Mouse (Mus musculus): ENCODE measurements around the gene Uxs1.

Uxs1 gene

DNA sequence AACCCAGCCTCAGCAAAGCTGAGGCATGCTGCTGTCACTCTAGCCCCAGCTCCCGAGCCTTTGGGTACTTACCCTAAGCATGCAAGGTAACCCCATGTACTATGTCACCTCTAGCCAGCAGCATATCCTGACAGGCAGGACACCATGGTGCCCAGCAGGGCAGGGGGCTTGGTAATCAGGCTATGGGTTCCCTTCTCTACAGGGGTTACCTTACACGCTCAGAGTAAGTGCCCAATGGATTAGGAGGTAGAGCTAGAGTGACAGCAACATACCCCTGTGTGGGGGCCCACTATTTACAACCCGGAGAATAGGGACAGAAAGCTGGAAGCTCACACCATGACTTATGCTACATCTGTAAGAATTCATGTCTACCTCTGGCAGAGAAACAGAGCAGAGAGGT is 57.6 kb downstream of the Uxs1 start:
- no peak for TF ChIP-seq GATA4 (IDR thresholded peaks at IDR 0.05; ENCODE audit: insufficient replicate concordance, low read length)

DNA sequence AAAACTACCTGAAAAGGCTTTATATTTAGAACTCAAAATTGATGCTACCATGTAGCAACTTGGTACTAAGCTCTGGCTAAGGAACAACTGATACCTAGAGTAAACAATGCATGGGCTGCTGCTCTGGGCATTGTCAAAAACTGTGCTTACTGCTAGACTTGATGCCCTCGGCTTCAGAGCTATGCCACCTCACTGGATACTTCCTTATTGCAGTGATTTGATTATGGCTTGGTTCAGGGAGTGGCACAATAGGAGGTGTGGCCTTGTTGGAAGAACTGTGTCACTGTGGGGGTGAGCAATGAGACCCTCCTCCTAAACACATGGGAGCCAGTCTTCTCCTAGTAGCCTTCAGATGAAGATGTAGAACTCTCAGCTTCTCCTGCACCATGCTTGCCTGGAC is 58.3 kb downstream of the Uxs1 start:
- no peak for TF ChIP-seq GATA4 (IDR thresholded peaks at IDR 0.05; ENCODE audit: insufficient replicate concordance, low read length)

DNA sequence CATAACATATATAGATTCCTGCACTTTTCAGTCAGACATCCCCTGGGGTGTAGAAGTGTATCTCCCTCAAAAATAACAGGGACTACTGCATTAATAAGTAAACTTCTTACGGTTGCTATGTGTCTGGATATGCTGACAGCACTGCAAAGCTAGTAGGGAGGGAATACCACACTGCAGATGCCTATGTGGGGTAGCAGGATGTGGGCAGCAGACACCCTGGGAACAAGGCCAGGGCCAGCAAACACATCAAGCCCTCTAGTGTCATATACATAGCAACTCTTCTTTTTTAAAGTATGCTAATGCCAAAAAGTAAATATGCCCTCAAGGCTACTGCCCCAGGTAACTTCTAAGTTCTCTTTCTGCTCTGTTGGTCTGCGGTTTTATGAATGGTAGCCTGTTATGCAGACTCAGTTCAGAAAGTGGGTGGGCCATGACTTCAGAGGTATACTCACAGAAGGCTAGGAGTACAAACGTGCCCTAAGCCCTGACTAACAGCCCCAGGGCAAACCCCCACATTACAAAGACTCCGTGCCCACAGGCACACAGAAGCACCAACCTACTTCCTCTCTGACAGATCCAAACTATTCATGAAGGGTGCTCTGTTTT is 59.1 kb downstream of the Uxs1 start:
- TF ChIP-seq GATA4 (IDR thresholded peaks at IDR 0.05; ENCODE audit: insufficient replicate concordance, low read length): no peak

DNA sequence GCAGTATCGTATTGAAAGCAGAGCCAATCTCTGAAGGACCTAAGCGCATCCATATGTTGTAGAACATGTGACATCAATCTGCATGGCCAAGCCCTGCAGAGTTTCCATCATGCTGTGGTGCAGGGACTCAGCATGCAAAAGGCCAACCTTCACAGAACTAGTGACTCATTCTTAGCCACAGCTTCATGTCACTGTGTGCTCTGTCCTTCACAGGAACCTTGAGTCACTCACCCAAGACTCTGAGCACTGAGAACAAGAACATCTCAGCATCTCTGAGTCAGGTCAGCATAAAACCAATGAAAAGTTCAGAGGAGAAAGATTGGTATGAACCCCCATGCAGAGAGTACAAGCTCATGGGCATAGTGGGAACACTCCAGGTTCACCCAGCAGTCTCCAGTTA is 61.3 kb downstream of the Uxs1 start:
- TF ChIP-seq GATA4 (IDR thresholded peaks at IDR 0.05; ENCODE audit: insufficient replicate concordance, low read length): no peak

DNA sequence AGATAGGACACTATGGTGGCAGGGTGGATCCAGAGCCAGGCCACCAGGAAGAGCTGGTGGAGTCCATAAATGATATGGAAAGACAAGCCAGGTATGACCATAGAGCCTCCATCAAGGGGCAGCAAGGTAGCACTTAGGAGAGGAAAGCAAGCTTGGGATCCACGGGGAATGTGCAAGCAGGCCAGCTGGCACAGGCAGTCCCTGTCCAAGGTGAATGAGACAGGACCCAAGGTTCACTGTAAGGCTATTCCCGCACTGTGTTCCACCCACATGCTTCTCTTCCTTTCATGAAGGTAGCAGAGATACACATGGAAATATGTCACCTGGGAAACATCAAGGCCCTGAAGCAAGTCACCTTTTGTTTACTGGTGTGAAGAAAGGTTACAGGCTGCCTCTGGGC is 63.1 kb downstream of the Uxs1 start:
- no peak for TF ChIP-seq GATA4 (IDR thresholded peaks at IDR 0.05; ENCODE audit: insufficient replicate concordance, low read length)

DNA sequence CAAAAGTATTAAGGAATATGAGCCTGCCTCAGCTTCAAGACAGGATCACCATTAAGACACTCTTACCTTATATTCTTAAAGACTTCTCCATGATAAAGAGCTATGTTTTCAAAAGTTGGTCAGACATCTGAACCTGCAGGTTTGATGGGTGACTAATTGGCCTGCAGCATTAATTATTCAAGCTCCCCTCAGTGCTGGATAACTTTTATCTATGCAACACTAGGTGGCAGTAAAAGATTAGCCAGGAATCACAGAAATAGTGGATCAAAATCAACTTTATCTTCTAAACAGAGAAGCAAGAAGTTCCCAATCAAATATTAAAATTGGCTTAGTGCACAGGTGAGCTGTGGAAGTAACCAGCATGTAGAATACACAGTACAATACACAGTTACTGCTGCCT is 67.5 kb downstream of the Uxs1 start:
- TF ChIP-seq GATA4 (IDR thresholded peaks at IDR 0.05; ENCODE audit: insufficient replicate concordance, low read length): no peak

DNA sequence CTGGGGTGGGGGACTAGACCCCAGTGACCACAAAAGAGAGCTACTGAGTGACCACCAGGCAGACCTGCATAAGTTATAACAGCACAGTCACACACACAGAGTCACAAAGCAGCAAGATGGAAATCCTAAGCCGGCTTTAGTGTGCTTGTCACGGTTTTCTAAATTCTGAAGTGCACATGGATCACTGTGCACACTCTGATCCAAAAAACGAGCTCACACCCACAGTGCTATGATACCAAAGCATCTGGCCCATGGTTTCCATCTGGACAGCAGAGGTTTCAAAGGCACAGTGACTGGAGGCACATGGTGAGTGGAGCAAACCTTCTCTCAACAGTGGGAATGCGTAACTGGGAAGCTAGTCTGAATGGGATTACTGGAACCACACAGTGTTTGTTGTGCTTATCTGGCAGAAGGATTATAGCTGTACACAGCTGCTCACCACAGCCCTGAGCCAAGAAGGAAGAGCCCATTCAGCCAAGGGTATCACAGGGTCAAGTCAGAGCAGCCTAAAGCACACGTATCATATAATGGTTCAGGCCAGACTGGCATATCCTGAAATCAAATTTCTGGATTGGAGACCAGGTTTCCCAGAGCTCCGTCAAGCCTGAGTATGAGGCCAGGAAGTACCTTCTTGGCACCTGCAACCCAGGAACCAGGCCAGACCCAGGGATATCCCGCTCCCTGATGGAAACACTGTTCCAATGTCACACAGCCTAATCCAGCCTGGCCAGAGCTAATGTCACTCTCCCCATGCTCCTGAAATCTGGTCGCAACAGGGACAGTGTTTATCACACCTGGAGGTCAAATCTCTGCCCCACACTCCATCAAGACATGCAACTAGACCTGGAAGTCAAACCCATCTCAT is 72.9 kb downstream of the Uxs1 start:
- TF ChIP-seq GATA4 (IDR thresholded peaks at IDR 0.05; ENCODE audit: insufficient replicate concordance, low read length): no peak

DNA sequence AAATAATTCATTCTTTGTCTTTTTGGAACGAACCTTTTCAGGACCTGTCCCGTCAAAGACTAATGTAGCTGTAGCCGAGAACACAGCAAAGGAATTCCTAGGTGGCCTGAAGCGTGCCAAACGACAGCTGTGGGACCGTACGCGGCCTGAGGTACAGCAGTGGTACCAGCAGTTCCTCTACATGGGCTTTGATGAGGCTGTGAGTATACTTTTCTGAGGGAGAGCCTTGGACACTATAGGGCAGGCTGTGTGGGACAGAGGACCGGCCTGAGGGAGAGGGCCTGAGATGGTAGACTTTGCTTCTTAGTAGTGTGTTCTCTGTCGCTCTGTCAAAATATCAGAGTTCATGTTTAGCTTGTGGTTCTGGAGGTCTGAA is 89.1 kb downstream of the Uxs1 start:
- TF ChIP-seq GATA4 (IDR thresholded peaks at IDR 0.05; ENCODE audit: insufficient replicate concordance, low read length): no peak

DNA sequence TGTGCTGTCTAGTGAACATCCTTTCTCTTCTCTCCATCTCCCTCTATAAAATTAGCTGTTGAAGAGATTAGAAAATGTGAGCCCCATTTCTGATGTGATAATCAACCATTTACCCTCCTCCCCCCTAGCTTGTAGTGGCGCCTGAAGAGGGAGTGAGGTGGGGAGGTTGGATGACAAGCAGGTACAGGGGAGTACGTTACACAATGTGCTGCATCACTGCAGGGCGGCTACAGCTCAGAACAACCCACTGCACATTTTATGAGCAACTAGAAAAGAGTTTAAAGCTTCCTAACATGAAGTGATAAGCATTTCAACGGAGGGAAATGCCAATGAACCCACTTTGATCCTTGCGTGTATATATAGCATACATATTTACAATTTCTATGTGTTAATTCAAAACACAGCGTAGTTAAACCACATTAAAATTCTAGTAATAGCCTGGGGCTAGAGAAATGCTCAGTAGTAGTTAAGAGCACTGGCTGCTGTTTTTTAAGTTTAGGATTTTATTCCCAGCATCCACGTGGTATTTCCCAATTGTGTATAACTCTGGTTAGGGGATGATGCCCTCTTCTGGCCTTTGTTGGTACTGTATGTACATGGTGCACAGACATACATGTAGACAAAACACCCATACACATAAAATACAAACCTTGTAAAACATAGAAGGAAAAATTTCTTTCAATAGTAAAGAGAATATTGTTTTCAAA is 89.6 kb downstream of the Uxs1 start:
- no peak for TF ChIP-seq GATA4 (IDR thresholded peaks at IDR 0.05; ENCODE audit: insufficient replicate concordance, low read length)

DNA sequence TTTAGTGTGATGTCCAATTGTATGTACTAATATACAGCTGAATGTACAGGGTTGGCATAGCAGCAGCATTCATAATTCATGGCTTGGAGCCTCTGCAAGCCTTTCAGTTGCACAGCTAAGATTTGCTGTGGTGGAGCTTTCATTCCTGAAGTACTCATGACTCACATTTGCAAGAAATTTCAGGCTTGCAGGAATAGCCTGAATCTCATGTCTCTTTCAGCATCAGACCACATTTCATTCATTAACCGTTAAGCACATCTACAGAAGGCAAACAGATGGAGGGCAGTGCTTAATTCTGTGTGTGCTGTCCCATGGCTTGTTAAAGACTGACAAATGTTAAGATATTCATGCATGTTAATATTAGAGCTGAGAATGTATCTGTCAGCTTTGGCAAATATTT is 94.9 kb downstream of the Uxs1 start:
- TF ChIP-seq GATA4 (IDR thresholded peaks at IDR 0.05; ENCODE audit: insufficient replicate concordance, low read length): no peak

DNA sequence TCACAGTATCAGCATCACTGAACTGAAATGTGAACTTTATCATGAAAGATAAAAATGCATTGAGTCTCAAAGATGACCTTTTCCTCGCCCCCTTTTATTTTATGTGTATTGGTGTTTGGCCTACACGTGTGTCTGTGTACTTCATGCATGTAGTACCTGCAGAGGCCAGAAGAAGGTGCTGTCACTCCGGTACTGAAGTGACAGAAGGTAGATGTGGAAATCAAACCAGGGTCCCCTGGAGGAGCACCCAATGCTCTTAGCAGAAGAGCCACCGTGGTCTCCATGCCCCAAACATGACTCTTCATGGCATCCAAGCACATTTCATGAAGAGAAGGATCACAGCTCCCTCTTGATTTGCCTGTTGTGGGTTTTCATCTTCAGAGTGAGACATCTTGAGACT is 95.5 kb downstream of the Uxs1 start:
- TF ChIP-seq GATA4 (IDR thresholded peaks at IDR 0.05; ENCODE audit: insufficient replicate concordance, low read length): no peak

DNA sequence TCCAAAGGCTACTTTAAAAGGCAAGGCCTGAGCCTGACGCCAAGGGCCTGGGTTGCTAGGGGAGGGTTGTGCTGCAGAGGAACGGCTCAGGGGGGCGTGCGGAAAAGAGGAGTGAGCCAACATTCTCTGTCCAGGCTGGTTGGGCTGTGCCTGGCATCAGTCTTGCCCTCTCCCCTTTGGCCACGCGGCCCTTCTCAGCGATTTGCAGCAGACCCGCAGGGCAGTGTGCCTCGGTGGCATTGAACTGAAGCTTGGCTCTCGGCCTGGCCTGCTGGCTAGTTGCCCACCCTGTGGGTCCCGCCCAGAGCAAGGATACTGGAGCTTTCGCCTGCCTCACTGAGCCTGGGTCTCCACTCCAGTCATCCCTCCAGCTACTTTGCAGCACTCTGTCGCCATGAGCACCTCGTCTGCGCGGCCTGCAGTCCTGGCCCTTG is 97.1 kb downstream of the Uxs1 start, which contains the start of gene 1500015O10Rik:
TSS of gene 1500015O10Rik (plus strand) at position 112 of the 434 bp plus-strand sequence.
- no peak for TF ChIP-seq GATA4 (IDR thresholded peaks at IDR 0.05; ENCODE audit: insufficient replicate concordance, low read length)

DNA sequence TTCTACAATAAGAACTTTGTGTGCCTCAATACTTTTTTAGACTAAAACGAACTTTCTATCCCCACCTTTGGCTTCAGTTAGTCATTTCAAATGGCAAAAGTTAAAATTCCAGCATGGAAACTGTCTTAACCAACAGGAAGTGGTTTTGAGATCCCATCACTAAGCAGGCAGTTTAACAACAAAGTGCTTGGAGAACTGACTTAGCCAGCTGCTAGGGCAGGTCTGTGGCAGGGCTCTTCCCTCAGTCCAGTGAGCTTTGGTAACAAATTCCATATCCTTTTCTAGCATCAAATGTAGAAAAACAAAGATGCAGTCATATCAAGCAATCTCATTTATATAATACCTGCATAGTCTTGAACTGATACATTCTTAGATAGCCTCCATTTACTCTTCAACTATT is 105.1 kb downstream of the Uxs1 start:
- no peak for TF ChIP-seq GATA4 (IDR thresholded peaks at IDR 0.05; ENCODE audit: insufficient replicate concordance, low read length)

DNA sequence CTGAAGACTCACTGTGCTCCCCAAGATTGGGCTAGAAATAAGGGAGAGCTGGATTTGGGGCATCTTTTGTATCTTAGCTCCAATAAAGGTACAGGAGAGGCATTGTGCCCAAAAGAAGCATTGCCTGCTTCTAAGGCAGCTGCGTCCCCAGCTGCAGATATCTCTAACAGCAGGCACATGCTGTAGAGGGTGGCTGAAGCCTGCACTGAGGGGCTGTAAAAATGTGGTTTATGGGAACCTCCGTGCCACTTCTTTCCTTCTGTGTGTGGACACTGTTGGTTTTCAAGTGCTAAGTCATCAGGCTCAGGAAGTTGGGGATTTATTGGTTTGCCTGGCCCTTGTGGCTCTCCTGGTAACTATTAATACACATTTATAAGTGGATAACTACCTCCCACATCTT is 108.8 kb downstream of the Uxs1 start:
- TF ChIP-seq GATA4 (IDR thresholded peaks at IDR 0.05; ENCODE audit: insufficient replicate concordance, low read length): no peak

DNA sequence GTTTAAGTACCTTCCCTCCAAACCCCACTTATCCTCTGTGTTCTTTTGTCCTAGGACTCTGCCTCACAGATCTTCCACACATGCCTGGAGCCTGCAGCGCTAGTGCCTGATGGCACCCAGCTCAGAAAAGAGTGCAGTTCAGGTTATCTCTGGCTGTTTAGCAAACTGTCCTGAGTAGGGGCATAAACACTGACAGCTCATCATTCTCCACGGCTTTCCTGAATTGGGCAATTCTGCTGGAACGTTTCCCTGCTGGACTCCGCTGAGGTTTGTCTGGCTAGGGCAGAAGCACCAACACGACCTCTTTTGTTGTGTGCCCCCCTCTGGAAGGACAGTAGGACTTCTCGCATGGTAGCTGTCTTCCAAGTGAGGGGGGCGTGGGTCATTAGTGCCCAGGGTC is 109.6 kb downstream of the Uxs1 start:
- TF ChIP-seq GATA4 (IDR thresholded peaks at IDR 0.05; ENCODE audit: insufficient replicate concordance, low read length): no peak

DNA sequence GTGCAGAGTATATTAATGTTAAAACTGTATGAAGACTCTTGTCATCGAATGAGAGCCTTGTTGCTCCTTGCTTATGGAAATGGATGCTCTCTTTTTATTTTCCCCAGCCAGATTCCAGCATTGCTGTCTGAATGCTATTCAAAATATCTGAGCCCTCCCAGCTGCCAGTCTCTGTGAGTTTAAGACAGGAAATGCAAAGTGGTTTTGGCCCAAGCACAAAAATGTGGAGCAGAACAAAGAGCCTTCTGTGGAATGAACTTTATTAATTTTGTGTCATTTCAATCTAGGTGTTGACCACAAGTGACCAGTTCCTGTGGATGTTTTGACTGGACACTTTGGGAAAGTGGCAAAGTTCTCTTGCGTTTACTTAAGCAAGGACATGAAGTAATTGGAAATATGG is 112.8 kb downstream of the Uxs1 start:
- TF ChIP-seq GATA4 (IDR thresholded peaks at IDR 0.05; ENCODE audit: insufficient replicate concordance, low read length): no peak
